Mouse (Mus musculus): ENCODE results near the gene Dctpp1. TPM values are rescaled to one million over a fixed set of nuclear protein-coding genes. Genes with fewer than 3 reads are reported as not detected.

The Dctpp1 gene
- total and polyA plus RNA-seq, 2 experiments from 2014 or later = 102 to 112 TPM

DNA sequence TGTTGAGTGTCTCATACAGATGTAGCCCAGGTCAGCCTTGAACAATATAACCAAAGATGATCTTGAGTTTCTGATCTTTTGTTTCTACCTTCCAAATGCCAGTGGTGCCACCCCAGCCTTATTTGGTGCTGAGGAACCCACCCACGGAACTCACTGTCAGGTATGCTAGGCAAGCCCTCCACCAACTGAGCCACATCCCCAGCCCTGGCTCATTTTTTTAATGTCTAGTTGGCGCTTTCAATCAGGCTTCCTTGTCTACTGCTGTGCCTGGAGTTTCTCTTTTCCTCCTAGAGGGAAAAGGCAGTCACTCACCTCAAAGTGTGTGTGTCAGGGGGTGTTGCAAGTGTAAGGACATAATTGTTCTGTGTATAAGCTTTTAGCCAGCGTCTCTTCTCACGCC, 10.6 kb upstream of the Dctpp1 start:
- no peak for DNase-seq (ENCODE audit: low spot score)
- no peak overlapping the region for H3K9ac ChIP-seq (replicated peaks; ENCODE audit: low read length)
- peaks cover 11% of the 10 kb centered on the region for H3K4me1 ChIP-seq (ENCODE audit: insufficient read depth, low read length)
- no peaks in the 10 kb centered on the region for H3K9me3 ChIP-seq (ENCODE audit: low read length)
- 95% methylated on average over 4 of the region's 4 CpGs for WGBS
- no peaks in the 10 kb centered on the region for H3K36me3 ChIP-seq (ENCODE audit: insufficient read depth, low read length)
- ATAC-seq = no peak
- no peak for TF ChIP-seq CTCF (IDR thresholded peaks at IDR 0.05; ENCODE audit: low read depth)
- H3K4me2 ChIP-seq (ENCODE audit: low read depth, low read length) = no peak overlapping the region
- H3K4me3 ChIP-seq (ENCODE audit: low read length) = no peak overlapping the region
- no peak overlapping the region for H3K27ac ChIP-seq
- no peaks in the 10 kb centered on the region for H3K27me3 ChIP-seq (ENCODE audit: insufficient read depth, low read length)

DNA sequence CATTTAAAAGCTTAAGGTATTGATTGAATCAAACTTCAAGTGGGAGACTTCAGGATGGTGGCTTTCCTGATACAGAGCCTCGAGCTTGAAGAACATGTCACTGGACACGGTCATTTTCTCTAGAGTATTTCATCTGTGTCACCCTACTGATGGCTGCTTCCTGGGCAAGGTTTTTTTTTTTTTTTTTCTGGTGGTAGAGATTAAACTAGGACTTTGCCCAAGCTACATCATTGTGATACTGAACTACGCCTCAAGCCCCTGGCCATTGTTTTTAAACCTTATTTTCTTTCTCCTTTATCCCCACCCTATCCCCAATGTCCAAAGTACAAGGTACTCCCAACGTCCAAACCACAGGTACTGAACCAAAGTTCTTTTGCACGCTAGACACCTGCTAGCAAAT, 10.2 kb upstream of the Dctpp1 start:
- DNase-seq (ENCODE audit: low spot score) (no peak), ATAC-seq (no peak)
- H3K4me2 ChIP-seq (ENCODE audit: low read depth, low read length) = no peak overlapping the region
- TF ChIP-seq CTCF (IDR thresholded peaks at IDR 0.05; ENCODE audit: low read depth) = no peak
- 93% methylated on average over 5 of the region's 5 CpGs for WGBS
- H3K9me3 ChIP-seq (ENCODE audit: low read length) = no peaks in the 10 kb centered on the region
- H3K27ac ChIP-seq = no peak overlapping the region
- H3K9ac ChIP-seq (replicated peaks; ENCODE audit: low read length) = no peak overlapping the region
- peaks cover 11% of the 10 kb centered on the region for H3K4me1 ChIP-seq (ENCODE audit: insufficient read depth, low read length)
- no peaks in the 10 kb centered on the region for H3K27me3 ChIP-seq (ENCODE audit: insufficient read depth, low read length)
- H3K36me3 ChIP-seq (ENCODE audit: insufficient read depth, low read length) = no peaks in the 10 kb centered on the region
- H3K4me3 ChIP-seq (ENCODE audit: low read length) = no peak overlapping the region

DNA sequence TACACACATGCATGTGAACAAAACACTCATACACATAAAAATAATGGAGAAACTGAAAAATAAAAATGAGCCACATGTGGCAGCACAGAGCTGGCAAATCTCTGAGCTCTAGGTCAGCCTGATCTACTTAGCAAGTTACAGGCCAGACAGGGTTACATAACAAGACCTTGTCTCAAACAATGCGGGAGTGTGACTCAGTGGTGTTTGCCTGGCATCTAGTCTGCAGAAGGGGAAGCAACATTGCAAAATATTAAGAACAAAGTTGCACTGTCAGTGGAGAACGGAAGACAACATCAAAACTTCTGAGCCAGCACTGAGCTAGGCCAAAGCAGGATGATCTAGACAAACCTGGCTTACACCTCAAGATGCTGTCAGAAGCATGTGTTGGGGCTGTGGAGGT, 9.7 kb upstream of the Dctpp1 start:
- no peak for TF ChIP-seq CTCF (IDR thresholded peaks at IDR 0.05; ENCODE audit: low read depth)
- 87% methylated on average over 2 of the region's 2 CpGs for WGBS
- Histone ChIP-seq H3K9ac (replicated peaks; ENCODE audit: low read length) (no peak overlapping the region), H3K36me3 (ENCODE audit: insufficient read depth, low read length) (no peaks in the 10 kb centered on the region), H3K4me3 (ENCODE audit: low read length) (no peak overlapping the region), H3K27me3 (ENCODE audit: insufficient read depth, low read length) (no peaks in the 10 kb centered on the region), H3K4me1 (ENCODE audit: insufficient read depth, low read length) (peaks cover 11% of the 10 kb centered on the region), H3K4me2 (ENCODE audit: low read depth, low read length) (no peak overlapping the region), H3K9me3 (ENCODE audit: low read length) (no peaks in the 10 kb centered on the region), H3K27ac (no peak overlapping the region)
- DNase-seq (ENCODE audit: low spot score) = no peak
- ATAC-seq = no peak

DNA sequence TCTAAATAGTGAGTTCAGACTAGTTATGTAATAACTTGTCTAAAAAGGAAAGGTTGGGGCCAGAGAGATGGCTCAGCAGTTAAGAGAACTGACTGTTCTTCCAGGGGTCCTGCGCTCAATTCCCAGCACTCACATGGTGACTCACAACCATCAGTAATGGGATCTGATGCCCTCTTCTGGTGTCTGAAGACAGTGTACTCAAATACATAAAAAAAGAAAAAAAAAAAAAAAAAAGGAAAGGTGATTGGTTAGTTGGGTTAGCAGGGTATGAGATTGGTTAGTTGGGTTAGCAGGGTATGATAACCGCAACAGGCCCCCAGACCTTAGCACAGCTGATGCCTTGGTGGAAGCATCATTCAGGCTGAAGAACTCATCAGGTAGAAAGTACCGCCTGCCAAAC, 3.0 kb upstream of the Dctpp1 start:
- no peak for ATAC-seq
- H3K4me1 ChIP-seq (ENCODE audit: insufficient read depth, low read length) = no peaks in the 10 kb centered on the region
- no peak for DNase-seq (ENCODE audit: low spot score)
- no peaks in the 10 kb centered on the region for H3K27me3 ChIP-seq (ENCODE audit: insufficient read depth, low read length)
- no peak overlapping the region for H3K27ac ChIP-seq
- 95% methylated on average over 3 of the region's 3 CpGs for WGBS
- H3K4me2 ChIP-seq (ENCODE audit: low read depth, low read length) = no peak overlapping the region
- no peak overlapping the region for H3K4me3 ChIP-seq (ENCODE audit: low read length)
- H3K36me3 ChIP-seq (ENCODE audit: insufficient read depth, low read length) = no peaks in the 10 kb centered on the region
- H3K9ac ChIP-seq (replicated peaks; ENCODE audit: low read length) = no peak overlapping the region
- TF ChIP-seq CTCF (IDR thresholded peaks at IDR 0.05; ENCODE audit: low read depth) = no peak
- no peaks in the 10 kb centered on the region for H3K9me3 ChIP-seq (ENCODE audit: low read length)

GRCm38 (mm10) chr7:127262218-127262961, 1.9 kb upstream of the Dctpp1 start:
- no peak overlapping the region for H3K4me2 ChIP-seq (ENCODE audit: low read depth, low read length)
- no peak for TF ChIP-seq CTCF (IDR thresholded peaks at IDR 0.05; ENCODE audit: low read depth)
- no peaks in the 10 kb centered on the region for H3K27me3 ChIP-seq (ENCODE audit: insufficient read depth, low read length)
- no peak overlapping the region for H3K4me3 ChIP-seq (ENCODE audit: low read length)
- H3K36me3 ChIP-seq (ENCODE audit: insufficient read depth, low read length) = no peaks in the 10 kb centered on the region
- ATAC-seq (no peak), DNase-seq (ENCODE audit: low spot score) (no peak)
- H3K9me3 ChIP-seq (ENCODE audit: low read length) = no peaks in the 10 kb centered on the region
- WGBS = 79% methylated on average over 10 of the region's 10 CpGs
- no peak overlapping the region for H3K27ac ChIP-seq
- H3K9ac ChIP-seq (replicated peaks; ENCODE audit: low read length) = no peak overlapping the region
- no peaks in the 10 kb centered on the region for H3K4me1 ChIP-seq (ENCODE audit: insufficient read depth, low read length)

DNA sequence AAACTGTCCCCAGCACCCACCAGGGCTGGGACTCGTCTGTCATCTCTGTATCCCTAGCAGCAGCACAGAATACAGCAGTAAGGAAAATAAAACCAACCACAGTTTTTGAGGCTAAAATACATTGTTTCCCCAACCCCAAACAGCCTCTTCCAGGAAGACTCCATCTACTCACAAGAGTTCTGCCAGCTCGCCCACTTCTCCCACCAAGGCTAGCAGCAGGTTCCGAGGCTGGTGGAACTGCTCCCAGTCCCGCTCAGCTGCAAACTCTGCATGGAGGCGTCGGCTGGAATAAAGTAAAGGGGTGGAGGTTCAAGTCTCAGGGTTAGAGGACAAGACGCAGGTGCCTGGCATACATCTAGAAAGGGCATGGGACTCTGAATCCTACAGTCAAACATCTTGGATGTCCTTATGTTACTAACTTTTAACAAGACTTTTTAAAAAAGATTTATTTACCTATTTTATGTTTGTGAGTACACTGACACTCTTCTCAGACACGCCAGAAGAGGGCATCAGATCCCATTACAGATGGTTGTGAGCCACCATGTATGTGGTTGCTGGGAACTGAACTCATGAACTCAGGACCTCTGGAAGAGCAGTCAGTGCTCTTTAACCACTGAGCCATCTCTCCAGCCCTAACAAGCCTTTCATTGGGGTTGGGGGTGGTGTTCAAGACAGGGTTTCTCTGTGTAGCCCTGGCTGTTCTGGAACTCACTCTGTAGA, 1.2 kb downstream of the Dctpp1 start:
- no peaks in the 10 kb centered on the region for H3K9me3 ChIP-seq (ENCODE audit: low read length)
- DNase-seq (ENCODE audit: low spot score) (no peak), ATAC-seq (no peak)
- no peaks in the 10 kb centered on the region for H3K4me1 ChIP-seq (ENCODE audit: insufficient read depth, low read length)
- no peak overlapping the region for H3K27ac ChIP-seq
- 69% methylated on average over 8 of the region's 8 CpGs for WGBS
- TF ChIP-seq CTCF (IDR thresholded peaks at IDR 0.05; ENCODE audit: low read depth) = no peak; the same call in 1 of the 2 replicates
- no peaks in the 10 kb centered on the region for H3K36me3 ChIP-seq (ENCODE audit: insufficient read depth, low read length)
- H3K4me2 ChIP-seq (ENCODE audit: low read depth, low read length) = peak overlapping the region; percentile 59
- H3K9ac ChIP-seq (replicated peaks; ENCODE audit: low read length) = peak overlapping the region; percentile 1; the same call in 1 of the 2 replicates
- H3K27me3 ChIP-seq (ENCODE audit: insufficient read depth, low read length) = no peaks in the 10 kb centered on the region
- no peak overlapping the region for H3K4me3 ChIP-seq (ENCODE audit: low read length)

- ATAC-seq (no peak), DNase-seq (ENCODE audit: low spot score) (no peak)
- no peaks in the 10 kb centered on the region for H3K36me3 ChIP-seq (ENCODE audit: insufficient read depth, low read length)
- no peaks in the 10 kb centered on the region for H3K27me3 ChIP-seq (ENCODE audit: insufficient read depth, low read length)
- H3K9me3 ChIP-seq (ENCODE audit: low read length) = no peaks in the 10 kb centered on the region
- 89% methylated on average over 5 of the region's 5 CpGs for WGBS
- no peak overlapping the region for H3K27ac ChIP-seq
- H3K4me3 ChIP-seq (ENCODE audit: low read length) = no peak overlapping the region
- H3K4me2 ChIP-seq (ENCODE audit: low read depth, low read length) = no peak overlapping the region
- H3K9ac ChIP-seq (replicated peaks; ENCODE audit: low read length) = no peak overlapping the region
- H3K4me1 ChIP-seq (ENCODE audit: insufficient read depth, low read length) = no peaks in the 10 kb centered on the region
- no peak for TF ChIP-seq CTCF (IDR thresholded peaks at IDR 0.05; ENCODE audit: low read depth)
Measured at GRCm38 (mm10) chr7:127256518-127256917, 4.0 kb downstream of the Dctpp1 start.

Measured in hindbrain, postnatal 0 days (tissue).